Mouse (Mus musculus) adrenal gland, postnatal 14 days (tissue): ENCODE data around the gene Ccdc88c. TPM values are rescaled to one million over a fixed set of nuclear protein-coding genes. Genes with fewer than 3 reads are reported as not detected.
A peak's percentile ranks its signal among the peaks of the same experiment; 100 is the strongest.

ENCODE experiments used
- DNase-seq: peaks from one replicate; pipeline ENCODE4 v3.0.0; 2021; ENCODE audit warnings: mixed read lengths
- total RNA-seq: library from RNA; stranded (reverse); gene quantifications from 2 replicates; pipeline ENCODE4 v1.2.3, GENCODE M21; 2021

The Ccdc88c gene
- total RNA-seq, 1 experiment from 2014 or later, result 7.9 TPM

DNA sequence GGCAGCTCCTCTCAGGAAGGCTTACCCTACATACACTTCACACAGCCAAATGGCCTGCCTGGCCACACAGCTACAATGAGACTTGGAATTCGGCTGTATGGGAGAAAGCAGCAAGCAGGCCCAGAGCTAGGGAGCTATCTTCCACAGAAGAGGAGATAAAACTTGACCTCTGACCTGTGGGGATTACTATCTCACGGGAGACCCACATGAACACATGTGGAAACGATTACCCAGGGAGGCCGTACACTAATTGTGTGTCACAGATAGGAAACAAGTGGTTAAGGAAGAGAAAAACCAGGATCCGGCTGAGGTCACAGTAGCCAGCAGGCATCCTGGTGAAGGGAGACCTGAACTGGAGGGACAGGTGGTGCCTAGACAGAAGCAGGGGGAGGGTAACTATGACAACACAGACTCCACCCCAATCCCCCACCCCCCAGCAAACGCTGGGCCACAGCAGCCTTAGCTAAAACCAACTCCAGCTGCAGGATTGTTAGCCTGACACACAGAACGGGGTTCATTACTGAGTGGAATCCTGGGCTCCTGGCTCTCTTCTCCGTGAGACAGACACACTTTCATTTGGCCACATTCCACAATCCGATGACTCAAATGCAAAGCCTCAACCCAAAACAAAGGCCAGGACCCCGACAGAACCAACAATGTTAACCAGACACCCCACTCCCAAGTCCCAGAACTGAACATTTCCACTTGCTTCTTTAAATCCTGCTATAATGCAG is 30.9 kb downstream of the Ccdc88c start:
- DNase-seq, result no peak

DNA sequence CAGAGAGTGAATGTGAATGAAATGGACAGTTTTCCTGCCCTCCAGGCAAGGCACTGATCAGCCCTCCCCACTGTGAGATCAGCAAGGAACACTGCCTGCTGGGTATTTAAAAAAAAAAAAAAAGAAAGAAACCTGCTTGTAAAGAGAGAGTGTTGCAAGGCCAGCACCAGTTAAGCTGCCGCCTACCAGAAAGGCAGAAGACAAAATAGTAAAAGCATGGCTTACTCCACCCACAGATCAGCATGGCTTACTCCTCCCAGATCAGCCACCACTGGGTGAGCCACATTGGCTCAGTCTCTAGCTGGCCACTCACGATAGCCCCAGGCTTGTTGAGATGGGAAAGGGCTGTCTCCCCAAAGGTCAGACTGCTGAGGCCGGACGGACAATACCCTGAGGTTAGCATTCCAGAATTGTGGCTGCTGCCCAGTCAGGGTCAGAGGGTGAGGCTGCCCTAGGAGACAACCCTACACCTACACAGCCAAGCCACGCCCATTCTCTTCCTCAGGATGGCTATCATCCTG is 32.4 kb downstream of the Ccdc88c start:
- DNase-seq, result no peak

DNA sequence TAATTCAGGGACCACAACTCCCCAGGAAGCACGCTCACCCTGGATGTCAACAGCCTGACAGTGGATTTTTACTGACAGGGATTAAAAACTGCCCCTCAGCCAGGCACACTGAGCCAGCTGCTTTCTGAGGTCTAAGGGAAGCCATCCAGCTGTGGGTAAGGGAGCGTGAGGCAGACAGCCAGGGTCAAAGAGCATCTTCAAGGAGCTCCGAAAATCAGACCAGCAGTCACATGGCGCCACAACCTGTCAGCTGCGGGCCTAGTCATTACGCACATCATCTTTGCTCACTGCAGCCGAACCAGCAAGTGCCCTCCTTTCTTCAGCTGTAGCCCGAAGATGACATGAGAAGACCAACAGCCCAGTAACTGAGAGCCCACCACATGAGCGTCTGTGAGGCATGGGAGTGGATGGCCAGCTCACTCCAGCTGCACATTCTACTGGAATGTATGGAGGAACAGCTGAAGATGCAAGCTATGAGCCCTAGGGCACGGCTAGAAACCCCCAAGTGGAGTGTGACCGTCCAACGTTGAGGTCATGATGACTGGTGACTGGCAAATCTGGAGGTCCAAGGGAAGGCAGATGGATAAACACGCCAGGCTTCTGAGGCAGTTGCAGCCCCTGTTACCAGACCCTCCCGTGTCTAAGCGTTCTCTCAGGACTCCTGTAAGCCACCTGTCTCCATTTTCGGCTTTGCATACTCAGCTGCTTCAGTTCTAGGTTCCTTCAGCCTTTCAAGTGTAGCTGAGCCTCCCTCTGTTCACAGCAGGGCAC is 33.1 kb downstream of the Ccdc88c start:
- DNase-seq, result no peak

DNA sequence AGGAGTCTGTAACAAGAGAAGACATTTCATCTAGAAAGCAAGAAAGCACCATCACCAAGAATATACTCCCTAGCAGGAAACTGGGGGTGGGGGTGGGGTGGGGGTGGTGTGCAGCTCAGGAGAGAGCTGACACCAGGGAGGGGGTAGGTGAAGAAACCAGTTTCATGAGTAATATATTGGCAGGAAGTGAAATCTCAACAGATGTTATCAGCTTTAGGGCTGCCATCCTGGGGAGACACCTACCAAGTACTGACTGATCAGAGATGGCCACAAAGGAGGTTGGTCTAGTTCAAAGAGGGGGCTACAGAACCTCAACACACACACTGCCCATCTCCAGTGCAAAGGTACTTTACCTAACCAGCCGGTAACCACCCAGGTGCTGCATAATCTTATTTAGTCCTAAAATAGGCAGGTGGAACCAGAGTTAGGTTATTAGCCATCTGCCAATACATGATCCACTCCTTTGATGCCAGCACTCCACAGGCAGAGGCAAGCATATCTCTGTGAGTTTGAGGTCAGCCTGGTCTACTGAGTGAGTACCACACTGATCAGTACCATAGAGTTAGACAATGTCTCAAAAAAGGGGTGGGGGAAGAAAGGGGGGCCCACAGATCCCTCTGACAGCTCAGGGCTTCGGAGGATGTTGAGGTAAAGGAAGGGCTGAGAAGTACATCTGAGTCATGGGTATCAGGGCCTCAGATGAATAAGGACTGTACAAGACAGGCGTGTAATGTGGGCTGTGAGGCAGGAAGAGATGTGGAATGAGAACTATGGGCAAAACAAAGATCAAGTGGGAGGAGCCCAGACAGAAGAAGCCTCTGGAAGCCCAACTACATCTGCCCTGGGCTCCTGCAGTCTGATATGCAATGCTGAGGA is 34.5 kb downstream of the Ccdc88c start:
- DNase-seq, result no peak

DNA sequence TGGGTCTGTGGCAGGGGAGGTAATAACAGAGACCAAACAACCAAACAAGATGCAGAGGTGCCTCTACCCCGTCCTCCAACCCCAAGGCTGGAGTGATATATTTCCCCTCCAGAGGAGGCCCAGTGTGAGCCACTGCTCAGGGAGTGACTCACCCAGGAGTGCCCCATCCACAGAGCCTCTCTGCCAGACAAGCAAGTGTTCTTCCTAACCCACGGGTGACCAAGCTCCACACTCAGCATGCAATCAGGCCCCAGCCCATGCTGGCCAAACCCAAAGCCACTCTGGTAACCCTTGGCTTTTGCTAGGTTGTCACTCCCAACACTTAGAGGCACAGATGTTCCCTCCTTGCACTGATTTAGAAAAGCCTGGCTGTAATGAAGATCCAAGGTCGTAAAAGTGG is 35.7 kb downstream of the Ccdc88c start:
- DNase-seq, result peak; percentile 45

DNA sequence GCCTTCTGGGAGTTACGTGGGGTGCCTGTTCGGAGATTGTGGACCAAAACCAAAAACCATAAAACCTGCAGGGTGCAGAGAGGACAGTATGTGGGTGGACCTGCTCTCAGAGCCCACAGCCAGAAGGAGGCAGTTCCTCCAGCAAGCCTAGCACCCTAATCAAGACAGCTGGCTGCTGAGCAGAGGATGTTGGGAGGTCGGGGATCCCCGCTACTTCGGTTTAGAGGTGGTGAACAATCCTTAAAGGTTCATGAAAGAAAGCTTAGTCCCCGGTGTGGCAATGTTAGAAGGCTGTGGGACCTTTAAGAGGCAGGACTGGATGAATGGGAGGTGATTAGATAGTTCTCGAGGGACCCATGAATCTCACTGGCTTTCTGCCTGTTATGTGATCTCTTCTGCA is 36.4 kb downstream of the Ccdc88c start:
- no peak for DNase-seq

DNA sequence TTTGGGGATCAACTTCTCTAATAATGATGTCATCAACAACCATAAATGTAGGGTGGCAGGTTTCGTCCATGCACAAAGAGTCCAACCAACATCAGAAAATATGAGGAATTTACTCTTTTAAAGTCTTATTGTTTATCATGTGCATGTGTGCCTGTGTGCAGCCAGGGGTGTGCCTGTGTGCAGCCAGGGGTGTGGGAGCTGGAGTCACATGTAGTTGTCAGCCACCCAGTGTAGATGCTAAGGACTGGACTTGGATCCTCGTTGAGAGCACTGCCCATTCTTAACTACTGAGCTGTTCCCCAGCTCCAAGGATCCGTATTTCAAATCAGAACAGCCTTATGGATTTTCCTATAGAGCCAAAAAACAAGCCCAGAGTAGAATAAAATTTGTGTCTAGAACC is 37.7 kb downstream of the Ccdc88c start:
- no peak for DNase-seq

DNA sequence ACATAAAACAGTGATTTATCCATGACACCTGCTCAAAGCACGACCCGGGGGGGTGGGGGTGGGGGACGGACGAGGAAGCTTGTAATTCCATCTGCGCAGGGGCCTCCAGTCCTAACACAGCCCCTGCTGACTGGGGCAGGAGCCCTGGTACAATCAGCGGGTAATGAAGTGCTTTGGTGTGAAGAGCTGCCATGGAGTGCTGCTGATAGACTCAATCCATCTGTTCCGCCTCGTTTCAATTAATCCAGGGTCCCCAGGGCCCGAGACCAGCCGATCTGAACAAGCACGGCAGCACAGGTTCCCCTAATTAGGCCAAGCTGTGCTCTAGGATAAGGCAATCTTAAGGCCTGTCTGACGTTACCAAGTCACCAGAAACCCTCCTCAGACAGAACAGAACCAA is 38.6 kb downstream of the Ccdc88c start:
- no peak for DNase-seq

DNA sequence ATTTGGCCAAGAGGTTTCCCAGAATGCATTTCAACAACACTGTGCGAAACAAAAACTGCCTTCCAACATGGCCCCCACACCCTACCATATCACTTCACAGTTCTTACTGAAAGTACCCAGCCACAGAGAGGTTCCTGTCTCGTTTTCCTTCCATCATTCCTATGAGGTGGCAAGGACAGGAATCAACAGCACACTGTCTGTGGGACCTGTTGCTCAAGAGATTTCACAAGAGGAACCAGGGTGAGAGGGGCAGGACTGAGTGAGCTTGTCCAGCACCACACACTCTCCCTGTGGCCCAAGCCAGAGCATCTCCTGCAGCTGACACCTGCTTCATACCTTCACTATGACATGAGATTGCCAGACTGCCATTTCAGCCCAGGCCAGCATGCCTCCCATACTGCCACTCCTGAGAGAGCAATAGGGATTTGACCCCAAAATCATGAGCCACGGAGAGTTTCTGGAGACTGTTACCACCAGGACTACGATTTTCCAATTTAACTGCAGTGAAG is 39.0 kb downstream of the Ccdc88c start:
- DNase-seq, result no peak

DNA sequence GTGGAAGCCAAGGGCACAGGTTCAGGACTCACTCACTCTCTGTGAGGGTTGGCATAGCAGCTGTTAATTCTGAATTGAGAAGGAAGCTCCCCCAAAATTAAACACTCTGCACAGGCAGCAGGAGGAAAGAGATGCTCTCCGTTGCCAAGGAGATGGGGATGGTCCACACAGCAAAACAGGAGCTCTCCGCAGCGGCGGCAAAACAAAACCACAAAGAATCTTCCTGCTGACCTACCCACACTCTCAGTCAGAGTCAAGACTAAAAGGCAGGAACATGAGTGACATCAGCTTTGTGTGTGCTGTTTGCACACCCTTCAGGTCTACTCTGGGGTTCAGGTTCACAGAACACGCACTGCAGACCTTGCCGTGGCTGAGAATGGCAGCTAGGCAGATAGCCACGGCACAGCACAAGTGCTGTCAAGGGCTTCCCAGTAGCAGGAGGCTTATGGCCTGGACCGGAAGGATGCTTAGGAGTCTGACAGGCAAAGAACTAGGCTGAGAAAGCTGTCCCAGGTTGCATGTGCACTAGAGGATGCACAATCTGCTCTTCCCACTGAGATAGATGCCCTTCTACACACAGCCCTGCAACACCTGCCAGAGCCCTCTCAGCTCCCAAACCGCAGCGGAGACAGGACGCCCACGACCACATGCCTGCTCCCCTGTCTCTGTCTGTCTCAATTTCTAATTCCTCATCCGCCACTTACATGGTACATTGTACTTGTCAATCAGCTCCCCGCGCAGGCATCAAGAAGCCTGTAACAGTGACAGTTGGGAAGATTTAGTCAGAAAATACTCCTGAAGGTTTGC is 40.3 kb downstream of the Ccdc88c start:
- DNase-seq, result no peak

DNA sequence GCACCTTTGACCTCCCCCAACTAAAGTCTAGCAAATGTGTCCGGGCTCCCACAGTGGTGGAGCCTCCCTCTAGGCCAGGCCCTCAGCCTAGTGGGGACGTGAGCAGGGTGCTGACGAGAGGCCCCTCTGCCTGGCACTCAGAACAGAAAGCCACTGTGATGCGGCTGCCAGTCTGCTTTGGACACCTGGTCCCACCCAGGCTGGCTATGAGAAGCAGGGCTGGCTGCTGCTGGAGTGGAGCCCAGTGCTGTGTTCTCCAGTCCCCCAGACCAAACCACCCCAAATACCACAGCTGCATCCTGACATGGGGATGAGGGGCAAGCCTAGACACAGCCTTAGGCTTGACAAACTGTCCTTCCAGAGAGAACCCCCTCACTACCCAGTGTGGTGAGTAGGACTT is 42.4 kb downstream of the Ccdc88c start:
- DNase-seq, result no peak

DNA sequence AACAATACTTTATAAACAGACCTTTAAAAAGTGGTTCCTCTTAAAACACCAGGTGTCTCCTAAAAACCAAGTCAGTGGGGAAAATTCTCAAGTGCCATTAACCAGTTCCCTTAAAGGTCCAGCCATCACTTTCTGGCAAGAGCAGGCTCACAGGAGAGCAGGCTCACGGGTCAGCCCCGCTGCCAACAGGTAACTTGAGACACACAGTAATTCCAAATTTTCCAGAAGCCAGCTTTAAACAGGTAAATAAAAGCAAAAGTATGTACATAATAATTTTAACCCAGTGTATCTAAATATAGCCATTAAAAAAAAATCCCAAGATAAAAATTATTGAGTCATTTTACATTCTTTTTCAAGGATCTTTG is 43.1 kb downstream of the Ccdc88c start:
- DNase-seq, result no peak

DNA sequence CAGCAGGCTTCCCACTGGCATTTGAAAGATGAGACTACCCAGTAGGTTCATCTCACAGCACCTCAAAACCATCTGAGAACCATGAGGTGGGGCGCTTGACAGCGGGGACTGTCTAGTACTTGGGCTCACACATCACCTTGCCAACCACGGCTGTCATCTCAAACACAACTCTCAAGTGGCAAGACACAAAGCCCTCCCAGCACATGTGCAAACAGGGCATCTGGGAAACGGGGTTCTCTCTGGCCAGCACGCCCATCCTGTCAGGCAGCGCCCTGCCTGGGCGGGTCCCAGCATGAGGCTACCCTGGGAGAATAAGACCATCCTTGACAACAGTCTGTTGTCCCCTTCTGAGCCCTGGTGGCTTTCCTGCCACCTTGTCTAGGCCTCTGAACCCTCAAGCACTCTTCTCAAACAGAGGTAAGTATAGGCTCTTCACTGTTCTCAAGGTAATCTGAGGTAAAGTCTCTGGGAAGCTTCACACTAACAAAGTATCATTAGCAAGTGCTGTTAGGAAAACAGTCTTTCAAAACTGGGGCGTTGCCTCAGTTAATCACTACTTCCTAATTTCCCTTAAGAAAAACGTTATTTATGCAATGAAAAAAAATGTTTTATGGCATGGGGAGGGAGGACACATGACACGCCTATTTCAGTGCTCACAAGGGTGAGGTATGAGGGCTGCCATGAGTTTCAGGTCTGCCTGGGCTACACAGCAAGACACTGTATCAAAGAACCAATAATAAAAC is 43.6 kb downstream of the Ccdc88c start:
- DNase-seq, result no peak

DNA sequence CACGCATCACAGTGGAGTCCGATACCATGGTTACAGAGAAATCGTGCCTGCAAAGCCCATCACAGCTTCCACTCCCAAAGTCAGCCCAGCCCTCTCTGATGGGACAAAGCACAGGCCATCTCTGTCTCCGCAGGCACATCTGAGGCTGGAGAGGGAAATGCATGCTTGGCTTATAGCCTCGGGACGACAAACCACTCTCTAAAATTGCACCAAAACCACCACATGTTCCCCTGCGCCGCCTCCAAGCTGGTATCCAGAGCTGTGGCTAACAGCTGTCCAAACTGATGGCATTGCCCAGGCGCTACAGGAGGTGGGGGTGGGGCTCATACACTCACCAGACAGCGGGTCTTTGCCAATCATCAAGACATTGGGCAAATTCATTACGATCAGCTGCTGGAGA is 45.3 kb downstream of the Ccdc88c start:
- DNase-seq, result no peak

DNA sequence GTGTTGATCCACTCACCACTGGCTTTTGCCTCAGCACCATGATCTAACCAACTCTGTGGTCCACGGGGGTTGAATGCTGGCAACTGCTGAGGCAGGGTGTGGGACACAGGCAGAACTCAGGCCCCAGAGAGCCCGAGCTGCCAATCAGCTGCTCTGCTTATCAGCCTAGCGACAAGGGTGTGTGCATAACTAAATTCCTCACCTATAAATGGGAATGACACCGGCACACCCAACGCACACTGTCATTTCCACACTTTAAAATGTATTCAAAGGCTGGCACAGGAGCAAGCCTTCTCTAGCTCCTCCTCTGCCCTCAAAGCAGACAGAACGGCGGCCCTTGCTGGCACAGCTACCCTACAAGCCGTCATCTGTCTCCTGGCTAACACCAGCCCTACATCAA is 46.6 kb downstream of the Ccdc88c start:
- no peak for DNase-seq

DNA sequence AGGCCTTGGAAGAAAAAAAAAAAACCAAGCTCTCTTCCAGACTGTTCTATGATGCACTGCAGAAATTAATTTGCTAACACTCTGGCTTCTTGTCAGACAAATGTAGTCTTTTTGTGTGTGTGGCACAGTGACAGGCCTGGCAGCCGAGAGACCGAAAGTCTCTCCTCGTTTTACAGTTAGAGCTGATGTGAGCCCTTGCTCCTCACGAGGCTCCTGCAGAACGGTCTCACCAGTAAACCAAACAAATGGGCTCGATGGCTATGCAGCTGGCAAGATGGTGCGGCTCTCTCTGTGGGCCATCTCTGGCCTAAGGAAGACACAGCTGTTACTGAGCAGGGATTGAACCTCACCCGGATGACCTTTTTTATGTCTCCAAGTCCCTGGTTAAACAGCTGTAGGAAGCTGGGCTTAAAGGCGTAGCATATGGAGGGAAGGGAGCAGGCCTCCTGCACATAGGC is 48.3 kb downstream of the Ccdc88c start:
- DNase-seq, result no peak

DNA sequence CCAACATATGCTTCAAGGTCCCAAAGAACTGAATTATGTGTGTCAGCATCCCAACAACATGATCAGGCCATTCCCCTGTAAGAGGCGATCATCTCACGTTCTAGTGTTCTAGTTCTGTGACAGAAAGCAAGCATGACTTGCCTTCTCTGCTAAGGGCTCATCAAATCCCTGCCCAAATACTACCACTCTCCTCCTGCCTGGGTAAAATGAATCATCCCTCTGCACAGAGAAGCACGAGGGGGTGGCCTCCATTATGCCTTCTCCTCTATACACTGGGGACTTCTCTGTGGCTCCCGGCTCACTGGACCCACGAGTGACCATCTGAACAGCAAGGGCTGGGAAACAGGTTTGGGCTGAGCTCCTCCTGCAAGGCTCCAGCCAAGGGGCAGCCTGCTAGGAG is 49.2 kb downstream of the Ccdc88c start:
- DNase-seq, result no peak

DNA sequence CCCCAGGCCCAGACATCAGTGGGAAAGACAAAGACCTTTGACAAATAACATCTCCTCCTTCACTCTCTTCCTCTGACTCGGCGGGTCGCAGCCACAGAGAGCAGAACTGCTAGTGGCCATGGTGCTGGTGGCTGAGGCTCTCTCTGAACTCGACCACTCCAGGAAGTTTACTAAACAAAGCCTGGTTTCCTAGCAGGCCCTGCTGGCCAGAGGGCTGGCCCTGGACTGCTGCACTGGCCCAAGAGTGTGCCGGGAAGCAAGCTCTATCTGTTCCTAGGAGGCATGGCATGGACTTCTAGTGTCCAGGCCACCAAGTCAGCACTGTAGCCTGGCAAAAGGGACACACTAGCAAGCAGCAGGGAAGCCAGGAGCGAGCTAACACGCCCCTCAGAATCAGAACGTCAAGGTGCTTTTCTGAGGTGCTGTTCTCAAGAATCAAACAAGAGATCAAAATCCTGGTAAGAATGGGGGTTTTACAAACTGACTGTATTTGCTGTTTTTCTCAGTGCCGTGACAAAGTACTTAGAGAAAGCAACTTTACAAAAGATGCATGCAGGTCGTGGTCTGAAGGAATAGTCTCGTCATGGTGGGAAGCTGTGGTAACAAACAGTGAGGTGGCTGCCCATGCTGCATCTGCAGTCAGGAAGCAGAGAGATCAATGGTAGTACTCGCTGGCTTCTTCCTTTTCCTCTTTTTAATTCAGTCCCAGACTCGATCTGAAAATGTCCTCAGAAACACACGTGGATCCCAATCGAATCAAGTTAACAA is 50.7 kb downstream of the Ccdc88c start:
- no peak for DNase-seq

DNA sequence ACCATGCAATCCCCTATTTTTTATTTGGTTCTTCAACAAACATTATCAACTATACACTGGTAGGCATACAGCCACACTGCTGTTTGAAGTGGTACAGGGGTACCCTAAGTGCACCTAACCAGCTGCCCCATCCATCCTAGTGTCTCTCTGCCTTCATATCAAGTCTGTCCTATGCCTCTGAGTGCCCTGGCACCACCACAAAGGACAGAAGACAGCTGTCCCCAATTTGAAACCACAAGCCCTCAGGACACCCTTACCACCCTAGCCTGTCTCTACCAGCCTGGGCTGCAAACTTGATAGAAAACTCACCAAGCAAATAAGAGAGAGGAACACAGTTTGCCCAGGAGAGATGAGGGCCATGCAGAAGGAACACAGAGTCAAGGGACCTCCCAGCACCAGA is 51.3 kb downstream of the Ccdc88c start:
- no peak for DNase-seq

DNA sequence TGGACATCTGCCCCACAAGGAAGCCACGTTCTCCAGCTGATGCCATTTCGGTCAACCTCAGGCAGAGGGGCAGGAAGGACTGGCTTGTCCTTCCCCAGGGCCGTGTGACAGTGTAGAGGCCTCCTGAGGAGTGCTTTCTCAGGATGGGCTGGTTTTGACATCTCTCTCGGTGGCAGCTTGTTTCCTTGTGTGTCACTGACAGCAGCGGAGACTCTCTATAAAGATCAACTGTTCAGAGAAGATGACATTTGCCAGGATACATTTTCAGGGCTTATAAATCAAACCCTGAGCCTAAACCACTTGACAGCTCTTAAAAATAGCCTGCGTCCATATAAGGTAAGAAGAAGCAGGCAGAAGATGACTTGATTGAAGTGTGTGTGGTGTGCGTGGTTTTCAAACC is 59.0 kb downstream of the Ccdc88c start:
- no peak for DNase-seq
